Mouse (Mus musculus): ENCODE data around the gene Zfp651.

The Zfp651 gene

DNA sequence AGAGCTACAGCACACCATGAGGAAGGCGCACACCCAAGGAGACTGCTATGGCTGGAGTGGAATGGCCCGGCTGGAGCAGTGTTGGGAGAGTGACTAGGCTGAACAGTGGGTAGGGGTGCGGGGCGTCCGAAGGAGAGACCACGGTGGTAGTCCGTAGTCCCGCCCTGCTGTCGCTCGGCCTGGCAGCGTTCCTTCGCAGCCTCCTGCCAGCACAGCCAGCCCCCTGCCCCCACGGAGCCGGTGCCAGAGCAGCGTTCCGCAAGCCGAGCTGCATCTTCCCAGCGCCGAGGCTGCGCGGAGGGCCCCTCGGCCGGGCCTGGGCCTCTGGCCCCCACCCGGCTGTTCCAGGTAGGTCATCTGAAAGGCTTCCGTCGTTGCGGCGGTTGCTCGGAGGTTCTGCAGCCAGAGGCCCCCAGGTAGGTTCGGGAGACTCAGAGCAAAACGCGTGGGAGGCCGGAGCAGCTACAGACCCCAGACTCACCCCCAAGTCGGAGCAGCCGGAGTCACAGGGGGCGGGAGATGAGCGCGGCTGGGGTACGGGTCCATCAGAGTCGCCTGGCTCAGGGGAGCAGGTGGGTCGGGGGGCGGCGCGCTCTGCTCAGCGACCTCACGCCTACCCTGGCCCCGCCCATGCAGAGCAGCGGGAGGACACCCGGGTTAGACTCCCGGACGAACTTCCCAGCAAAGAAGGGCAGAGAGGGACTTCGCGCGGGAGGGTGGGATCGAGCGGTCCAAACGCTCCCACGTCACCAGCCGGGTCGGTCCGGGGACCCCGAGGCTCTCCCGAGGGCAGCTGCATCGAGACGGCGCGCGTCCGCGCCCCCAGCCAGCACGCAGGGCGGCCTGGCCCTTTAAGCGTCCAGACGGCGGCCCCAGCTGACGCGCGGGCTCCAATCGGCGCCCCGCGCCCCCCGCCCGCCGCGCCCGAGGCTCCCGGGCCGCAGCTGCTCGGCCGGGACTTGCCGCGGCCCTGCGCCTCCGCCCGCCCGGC, at the start of gene Zfp651:
TSS of gene Zfp651 (plus strand) at position 240 of the 991 bp plus-strand sequence.
- peak; percentile 30 for DNase-seq (ENCODE audit: low read depth, low spot score)

DNA sequence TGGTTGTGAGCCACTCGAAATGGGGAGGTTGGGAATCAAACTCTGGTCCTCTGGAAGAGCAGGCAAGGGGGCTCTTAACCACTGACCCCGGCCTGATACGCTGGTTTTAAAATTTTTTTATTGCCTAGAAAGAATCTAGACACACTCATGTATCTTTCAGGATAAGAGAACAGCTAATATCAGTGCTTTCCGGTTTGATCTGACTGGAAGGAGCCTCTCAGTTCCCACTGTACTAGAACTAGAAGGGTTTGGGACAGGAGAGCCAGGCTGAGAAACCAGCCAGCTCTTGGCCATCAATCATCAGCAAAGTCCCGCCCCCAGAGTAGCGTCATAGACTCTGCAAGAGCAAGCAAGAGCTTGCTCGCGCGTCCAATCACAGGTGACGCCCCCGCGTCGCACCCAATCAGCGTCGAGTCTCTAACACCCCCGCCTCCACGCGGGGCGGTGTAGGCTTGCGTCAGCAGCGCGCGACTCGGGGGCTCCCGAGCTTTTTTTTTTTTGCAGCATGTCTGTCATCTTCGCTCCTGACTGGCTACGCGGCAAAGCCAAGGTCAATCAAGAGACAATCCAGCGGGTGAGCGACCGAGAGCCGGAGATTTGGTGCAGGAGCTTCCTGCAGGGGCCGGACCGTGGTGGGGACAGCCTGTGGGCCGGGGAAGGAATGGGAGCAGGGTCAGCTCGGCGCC, 49.1 kb upstream of the Zfp651 start, which contains the start of gene Ss18l2:
TSS of gene Ss18l2 (plus strand) at position 432 of the 686 bp plus-strand sequence.
- DNase-seq (ENCODE audit: low read depth, low spot score), result peak; percentile 99

DNA sequence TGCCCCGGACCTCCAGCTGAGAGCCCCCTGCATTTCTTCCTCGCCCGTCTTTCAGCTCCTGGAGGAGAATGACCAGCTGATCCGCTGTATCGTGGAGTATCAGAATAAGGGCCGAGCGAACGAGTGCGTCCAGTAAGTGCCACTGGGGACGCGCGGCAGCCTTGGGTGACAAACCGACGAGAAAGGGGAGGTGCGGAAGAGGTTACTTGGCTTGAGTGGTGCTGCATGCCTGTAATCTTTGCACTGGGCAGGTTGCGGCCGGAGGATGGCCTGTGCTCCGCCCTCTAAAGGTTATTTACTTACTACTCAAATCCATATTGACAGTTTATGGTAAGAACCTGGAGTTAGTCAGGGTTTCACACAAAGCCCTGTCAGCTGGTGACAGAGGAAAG, 48.5 kb upstream of the Zfp651 start:
- DNase-seq (ENCODE audit: low read depth, low spot score), result peak; percentile 57

DNA sequence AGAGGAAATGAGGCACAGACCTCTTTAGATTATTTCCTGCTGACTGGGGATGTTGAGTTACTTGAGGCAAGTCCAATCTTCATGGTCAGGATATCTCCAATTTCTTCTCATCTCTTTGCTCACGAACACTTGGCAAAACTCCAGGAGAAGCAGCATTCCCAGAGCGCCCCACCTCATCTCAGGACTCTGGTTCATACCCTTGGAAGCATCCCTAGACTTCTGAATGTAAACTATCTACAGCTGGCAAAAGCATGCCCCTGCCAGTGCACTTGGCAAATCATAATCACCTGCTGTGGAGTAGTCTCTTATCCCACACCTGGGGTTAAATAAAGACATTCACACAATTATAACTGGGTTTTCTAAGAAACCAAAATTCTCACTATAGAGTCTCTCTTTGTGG, 42.1 kb upstream of the Zfp651 start:
- no peak for DNase-seq (ENCODE audit: low read depth, low spot score)

DNA sequence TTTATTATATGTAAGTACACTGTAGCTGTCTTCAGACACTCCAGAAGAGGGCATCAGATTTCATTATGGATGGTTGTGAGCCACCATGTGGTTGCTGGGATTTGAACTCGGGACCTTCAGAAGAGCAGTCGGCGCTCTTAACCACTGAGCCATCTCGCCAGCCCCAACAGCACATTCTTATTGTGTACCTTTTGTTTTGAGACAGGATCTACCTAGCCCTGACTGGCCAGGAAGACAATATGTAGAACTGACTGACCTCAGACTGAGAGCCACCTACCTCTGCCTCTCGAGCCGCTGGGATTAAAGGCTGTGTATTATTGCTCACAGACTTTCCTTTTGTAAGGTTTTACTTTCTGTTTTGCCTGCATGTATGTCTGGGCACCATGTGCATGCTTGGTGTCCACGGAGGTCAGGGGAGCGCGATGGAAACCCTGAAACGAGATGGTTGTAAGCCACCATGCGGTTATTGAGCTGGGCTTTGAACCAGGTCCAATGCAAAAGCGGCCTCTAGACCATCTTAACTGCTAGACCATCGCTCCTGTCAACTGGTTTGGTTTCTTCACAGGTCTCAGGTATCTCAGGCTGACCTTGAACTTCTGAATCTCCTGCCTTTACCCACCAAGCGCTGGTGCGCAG, 40.9 kb upstream of the Zfp651 start:
- DNase-seq (ENCODE audit: low read depth, low spot score), result peak; percentile 66

DNA sequence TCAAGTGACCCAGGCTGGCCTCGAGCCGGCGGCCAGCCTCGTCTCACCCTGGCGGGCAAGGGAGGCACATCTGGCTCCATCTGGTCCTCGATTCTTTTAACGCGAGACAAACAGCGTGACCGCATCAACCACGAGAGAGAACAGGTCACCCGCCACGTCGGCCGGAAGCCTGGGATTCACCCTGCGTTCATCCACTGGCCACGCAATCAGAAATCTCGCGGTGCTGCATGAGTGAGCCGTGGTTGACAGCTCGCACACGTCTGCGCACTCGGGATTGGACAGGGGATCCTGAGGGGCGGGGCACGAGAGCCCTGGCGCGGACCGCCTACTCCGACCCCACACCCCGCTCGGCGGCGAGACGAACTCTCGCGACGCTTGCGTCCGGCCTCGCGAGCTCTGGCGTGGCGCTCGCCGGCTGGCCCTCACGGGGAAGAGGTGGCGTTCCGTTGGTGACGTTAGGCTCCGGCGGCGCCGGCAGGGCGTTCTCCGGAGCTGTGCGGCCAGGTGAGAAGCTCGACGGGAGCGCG, 40.3 kb upstream of the Zfp651 start, which contains the start of gene Nktr:
TSS of gene Nktr (plus strand) at position 378 of the 527 bp plus-strand sequence.
- DNase-seq (ENCODE audit: low read depth, low spot score), result peak; percentile 99

DNA sequence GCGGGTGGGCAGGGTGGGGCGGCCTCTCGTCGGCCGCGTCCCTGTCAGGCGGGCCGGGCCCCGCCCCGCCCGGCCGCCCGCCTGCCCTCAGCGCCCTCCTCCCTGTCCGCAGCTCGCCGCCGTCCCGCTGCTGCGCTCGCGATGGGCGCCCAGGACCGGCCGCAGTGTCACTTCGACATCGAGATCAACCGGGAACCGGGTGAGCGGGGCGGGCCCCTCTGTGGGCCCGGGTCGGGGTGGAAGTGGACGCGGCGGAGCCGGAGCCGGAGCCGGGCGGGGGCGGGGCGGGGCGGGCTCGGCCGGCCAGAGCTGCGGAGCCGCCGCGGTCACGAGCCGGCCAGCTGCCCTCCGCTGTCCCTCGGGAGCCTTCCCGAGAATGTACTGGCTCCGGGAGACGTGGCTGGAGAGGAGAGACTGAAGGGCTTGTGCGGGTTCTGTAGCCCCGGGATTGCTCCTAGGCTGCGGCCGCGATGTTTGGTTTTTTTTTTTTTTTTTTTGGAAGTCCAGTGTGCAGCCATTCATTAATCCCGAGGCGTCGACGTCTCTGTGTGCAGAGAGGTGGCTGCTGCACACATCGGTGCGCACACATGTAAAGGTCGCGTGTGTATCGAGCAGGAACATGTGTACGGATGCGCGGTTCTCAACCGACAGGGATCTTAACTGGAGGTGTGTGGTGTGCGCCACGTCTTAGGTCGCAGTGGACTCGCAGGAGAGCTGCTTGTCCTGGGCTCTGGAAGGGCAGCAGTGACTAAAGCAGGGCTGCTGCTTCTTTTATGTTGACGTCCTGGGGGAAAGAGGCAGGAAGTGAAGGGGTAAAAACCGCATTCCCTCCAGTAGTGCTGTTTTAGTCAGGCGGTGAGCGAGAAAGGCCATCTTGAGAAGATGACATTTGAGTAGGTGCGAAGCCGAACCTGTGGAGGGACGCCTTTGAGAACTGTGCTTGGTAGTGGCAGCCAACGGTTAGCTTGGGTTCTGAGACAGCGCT, 39.5 kb upstream of the Zfp651 start:
- peak; percentile 74 for DNase-seq (ENCODE audit: low read depth, low spot score)

DNA sequence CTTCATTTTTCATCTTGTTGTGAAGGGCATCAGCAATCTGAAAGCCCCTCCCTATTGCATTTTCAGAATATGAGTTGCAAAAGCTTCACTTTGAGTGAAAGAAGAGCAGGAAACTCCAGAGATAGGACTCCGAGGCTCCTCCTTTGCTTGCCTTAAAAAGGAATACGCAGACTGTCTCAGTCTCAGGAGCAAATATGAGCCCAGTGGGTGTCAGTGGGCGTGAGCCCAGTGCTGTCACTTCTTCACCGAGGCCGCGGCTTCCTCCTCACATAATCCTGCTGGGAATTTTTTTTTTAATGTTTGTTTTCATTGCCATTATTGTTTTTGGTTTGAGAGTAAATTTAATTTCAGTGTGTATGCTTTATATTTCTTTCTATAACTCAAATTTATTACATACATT, 18.6 kb upstream of the Zfp651 start:
- no peak for DNase-seq (ENCODE audit: low read depth, low spot score)

DNA sequence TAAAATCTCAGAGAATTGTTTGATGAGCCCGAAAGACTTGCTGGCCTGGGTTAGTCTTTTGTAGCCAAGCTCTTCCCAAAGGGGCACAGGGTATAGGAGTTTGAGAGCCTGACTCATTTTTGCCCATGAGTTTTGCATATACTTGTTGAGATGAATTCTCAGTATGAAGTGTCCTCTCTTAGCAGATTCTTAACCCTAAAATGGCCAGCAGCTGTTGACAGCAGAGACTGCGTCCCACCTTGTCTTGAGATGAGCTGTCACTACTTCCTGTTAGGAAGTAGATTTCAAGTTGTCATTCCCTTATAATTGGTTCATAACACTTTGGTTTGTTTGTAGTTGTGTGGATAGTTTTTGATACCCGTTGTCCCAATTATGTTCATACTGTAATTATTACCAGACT, 18.0 kb upstream of the Zfp651 start:
- DNase-seq (ENCODE audit: low read depth, low spot score), result peak; percentile 25

DNA sequence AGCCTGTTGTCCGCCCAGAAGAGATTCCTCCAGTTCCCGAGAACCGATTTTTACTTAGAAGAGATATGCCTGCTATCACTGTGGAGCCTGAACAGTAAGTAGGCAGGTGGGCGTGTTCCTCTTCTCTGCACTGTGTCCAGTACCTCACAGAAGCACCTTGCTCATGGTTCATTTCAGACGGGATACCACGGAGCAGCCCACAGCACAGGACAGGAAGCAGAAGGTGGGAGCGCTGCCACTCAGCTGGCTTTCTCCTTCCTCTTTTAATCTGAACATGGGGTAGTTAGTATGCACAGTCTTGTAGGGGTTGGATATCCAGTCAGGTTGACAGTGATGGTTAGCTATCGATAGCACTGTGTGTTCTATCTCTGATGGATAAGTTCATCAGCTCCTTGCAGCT, 15.1 kb upstream of the Zfp651 start:
- no peak for DNase-seq (ENCODE audit: low read depth, low spot score)

DNA sequence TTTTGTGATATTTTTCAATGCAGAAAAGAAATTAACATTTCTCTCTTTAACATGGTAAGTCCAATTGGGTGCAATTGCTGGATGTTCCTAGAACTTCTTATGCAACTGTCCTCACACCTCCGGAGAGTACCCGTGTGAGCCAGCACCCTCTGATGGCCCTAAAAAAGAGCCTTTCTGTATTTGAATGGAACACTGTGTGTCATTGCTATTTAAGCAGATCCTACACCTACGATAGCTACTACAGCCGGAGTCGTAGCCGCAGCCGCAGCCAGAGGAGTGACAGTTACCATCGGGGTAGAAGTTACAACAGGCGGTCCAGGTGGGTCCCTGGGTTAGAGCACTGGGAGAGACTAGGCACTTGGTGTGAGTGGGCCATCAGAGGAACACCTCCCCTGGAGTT, 6.4 kb upstream of the Zfp651 start:
- DNase-seq (ENCODE audit: low read depth, low spot score), result no peak

DNA sequence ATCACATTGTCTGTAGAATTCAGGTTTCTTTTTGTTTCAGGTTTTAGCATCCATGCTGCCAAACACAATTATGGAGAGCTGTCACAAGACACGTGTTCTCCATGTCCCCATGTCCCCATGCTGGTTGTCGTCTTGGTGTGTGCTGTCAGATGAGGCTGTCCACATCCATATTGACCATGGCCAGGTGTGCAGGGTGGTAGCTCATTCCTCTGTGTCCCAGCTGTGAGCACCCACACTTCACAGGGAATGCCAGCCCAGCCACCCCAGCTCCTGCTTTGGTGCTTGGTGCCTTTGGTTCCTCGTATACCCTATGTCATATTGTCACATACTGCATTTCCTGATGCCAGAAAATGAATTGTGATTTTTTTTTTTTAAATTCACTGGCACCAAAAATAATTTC, 4.5 kb upstream of the Zfp651 start:
- no peak for DNase-seq (ENCODE audit: low read depth, low spot score)

DNA sequence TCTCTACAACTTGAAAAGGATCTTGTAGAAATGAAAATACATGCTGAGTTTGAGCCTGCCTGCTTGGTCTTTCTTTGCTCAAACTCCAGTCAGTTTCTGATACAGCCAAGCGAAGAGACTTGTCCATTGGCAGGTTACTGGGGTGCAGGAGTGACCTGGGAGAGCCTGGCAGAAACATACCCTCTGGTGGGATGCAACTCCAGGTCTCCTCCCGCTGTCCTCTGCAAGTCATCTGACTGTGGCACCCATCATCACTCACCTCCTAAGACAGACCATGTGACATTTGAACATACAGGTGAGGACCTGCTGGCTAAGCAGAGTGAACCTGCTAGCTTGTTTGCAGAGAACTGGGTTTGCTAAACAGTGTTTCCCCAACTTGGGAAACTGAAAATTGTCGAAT, 2.3 kb upstream of the Zfp651 start:
- DNase-seq (ENCODE audit: low read depth, low spot score), result no peak

DNA sequence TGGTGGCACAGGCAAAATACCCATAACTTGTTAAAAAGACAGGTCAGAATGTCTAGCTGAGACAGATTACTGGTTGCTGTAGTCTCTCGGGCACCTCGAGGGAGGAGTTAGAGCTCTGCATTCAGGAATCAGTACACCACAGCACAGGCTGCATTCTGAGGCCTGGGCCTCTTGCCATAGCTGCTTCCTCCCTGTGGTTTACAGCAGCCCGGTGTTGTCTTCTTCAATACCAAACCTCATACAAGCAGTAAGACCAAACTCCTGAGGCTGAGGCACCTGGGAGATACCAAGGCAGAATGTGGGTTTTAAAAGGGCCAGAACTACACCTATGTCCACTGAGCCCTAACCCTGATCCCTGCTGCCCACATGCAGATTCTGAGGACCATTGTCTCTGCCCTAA, 1.7 kb upstream of the Zfp651 start:
- peak; percentile 51 for DNase-seq (ENCODE audit: low read depth, low spot score)

DNA sequence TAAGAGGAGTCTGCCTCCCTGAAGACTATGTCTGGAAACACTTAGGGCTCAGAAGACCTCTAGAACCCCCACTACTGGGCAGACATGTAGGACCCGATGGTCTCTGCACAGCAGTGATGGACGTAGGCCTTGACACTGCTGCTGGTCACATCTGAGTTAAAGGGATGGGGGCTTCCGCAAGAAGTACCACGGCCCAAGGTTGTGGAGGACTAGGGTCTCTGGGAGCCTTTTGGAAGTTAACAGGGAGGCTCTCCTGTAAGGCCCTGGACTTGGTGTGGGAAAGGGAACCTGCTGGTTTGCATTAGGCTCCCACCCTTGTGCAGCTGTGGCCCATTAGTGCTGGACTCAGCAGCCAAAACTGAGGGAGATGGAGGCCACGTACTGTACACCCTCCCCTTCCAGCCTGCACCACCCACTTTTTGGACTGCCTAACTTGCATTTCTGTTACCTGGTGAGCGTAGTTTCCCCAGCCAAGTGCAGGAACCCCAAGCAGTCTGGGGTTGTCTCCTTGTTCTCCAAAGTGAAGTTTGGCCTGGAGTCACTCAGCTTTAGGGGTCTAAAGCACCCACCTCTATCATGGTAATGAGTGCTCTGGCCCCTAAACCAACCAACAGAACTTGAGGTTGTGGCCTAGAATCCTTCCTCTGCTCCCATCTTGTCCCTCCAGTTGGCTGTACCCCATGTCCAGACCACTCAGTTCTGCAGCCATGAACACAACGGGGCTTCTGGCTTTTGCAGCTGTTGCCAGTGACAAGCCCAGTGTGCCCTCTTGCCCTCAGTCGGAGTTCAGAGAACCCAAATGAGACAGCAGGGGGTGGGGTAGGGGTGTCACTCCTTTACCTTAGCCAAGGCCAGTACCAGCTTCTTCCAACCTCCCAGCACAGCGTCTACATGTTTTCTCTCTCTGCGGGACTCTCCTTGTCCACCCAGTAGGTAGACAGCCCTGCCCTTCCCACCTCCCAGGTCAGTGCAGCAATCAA, 1.0 kb upstream of the Zfp651 start:
- DNase-seq (ENCODE audit: low read depth, low spot score), result peak; percentile 22

DNA sequence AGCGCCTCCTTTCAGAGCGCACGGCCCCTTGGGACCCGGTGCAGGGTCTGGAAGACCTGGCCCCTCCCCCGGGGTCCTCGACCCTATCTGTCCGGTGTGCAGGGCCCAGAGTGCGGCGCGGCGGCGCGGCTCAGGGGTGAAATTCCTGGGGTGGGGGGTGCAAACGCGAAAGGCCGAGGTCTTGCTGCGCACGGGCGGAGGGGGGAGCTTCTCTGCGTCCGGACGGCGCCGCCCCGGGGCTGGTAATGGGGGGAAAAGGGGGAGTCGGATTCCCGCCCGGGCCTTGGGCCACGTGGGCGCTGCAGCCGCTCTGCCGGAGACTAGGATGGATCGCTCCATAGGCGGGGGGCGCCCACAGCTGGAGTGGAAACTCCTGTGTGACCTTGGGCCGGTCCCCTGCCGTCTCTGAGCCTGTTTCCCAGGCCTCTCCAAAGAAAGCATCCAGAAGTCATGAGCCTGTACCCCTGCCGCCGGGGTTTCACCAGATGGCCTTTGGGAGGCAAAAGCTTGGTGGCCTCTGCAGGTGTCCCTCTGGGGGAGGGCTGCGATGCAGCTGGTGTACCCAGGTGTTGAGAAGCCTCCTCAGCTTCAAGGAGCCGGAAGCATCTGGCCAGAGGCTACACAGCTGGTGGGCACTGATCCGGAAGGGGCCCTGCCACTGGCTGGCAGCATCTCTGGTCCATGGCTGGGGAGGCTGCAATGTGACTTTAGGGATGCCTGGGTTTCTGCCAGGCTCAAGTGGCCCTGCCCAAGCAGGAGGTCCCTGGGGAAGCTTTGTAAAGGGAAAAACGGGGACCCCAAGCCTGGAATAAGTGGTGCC, 1.4 kb downstream of the Zfp651 start:
- DNase-seq (ENCODE audit: low read depth, low spot score), result peak; percentile 15

DNA sequence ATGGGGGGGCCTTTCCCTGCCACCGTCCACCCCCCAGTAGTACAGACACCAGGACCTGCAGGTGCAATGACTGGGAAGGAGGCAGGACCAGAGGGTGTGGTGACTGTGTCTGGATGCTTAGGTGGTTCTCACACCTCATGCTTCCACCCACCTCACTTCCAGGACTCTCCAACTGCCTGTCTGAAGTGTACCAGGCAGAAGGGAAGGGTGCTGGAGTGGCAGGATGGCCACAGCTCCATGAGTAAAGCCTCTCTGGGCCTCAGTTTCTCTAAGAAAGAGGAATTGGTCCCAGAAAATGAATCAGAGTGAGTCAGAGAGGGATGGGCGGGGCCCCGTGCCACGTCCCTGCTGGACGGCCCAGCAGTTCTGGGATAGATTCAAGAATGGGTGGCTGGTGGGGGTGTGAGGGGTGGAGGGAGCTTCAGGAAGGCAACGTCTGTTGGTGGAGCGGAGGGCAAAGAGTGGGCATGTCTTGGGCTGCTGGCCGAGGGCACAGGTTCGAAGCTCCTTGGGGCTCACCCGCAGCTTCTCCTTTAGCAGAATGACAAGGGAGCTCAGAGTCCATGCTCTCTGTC, 2.0 kb downstream of the Zfp651 start:
- DNase-seq (ENCODE audit: low read depth, low spot score), result no peak

DNA sequence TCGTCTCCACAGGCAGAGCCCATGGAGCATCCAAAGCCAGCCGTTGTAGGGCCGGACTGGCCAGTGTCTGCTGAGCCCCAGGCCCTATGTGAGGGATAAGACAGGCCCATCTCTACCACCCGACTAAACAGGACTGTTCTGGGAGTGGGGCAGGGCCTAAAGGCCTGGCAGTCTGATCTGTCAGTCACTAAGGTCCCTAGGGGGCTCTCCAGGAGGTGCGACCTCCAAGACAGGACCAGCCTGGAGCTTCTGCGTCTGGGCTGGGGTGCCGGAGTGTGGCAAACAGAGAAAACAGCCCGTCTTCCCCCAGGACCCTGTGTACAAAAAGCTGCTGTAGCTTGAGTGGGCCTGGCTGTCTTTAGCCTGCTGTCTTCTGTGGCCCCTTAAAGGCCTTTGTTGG, 2.7 kb downstream of the Zfp651 start:
- DNase-seq (ENCODE audit: low read depth, low spot score), result no peak
